Mouse (Mus musculus) testis, postnatal 10 days (tissue): ENCODE data around the gene Mapkbp1.

ENCODE experiments used
- DNase-seq: peaks from one replicate; pipeline ENCODE4 v3.0.0; 2021; ENCODE audit warnings: low spot score

Gene Mapkbp1

GRCm38 (mm10) chr2:120054771-120055552, 82.5 kb downstream of the Mapkbp1 start:
- peak; percentile 72 for DNase-seq

DNA sequence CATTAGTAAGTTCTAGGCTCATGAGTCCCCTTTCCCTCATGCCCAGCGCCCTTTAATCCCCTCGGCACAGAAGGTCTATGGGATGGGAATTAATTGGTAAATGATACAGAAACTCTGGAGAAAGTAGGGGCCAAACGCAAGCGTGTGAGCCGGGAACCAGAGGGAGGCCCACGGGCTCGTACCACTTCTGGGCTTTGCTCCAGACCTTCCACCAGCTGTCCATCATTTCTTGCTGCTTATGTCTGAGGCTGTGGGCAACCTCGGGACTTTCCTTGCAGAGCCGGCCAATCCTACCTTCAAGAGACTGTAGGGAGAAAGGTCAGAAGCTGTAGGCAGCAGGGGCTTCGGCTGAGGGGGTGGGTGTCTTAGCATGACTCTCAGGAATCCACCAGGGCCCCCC, 83.4 kb downstream of the Mapkbp1 start:
- no peak for DNase-seq

DNA sequence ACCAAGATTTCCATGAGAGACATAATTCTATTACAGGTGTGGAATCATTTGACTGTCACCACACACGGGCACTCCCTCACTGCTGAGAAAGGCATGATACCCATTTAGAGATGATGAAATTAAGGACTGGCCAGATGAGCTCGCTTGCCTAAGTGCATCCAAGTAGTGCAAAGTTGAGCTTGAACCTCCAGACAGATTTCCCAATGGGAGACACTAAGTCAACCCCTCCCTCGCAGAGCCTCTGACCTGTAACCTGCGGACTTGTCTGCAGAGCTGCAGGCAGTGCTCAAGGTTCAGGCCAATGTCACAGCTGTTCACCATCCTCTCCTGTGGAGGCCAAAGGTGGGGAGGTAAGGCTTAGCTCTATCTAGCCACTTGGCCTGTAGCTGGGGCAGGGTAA, 86.3 kb downstream of the Mapkbp1 start:
- DNase-seq: no peak

DNA sequence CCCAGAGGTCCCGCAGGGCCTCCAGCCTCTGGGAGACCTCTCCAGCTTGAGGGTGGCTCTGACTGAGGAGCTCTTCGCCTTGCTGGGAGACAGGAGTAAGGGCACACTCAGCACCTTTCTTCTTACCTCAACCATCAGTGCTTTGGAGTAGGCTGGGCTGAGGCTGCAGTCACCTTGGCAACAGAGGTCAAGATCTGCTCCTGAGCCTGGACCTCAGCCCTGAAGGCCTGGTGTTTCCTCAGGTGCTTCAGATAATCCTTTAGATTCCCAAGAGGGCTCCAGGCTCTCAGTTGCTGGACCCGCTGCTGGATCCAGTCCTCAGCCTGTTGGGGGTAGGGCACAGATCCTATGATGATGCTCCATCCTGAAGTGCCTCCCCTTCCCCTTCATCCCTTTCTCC, 87.0 kb downstream of the Mapkbp1 start:
- no peak for DNase-seq

- no peak for DNase-seq
Measured at GRCm38 (mm10) chr2:120060190-120060589, 87.7 kb downstream of the Mapkbp1 start.

GRCm38 (mm10) chr2:120060651-120061050, 88.2 kb downstream of the Mapkbp1 start:
- no peak for DNase-seq

- DNase-seq: no peak
Measured at GRCm38 (mm10) chr2:120062248-120062647, 89.7 kb downstream of the Mapkbp1 start.

DNA sequence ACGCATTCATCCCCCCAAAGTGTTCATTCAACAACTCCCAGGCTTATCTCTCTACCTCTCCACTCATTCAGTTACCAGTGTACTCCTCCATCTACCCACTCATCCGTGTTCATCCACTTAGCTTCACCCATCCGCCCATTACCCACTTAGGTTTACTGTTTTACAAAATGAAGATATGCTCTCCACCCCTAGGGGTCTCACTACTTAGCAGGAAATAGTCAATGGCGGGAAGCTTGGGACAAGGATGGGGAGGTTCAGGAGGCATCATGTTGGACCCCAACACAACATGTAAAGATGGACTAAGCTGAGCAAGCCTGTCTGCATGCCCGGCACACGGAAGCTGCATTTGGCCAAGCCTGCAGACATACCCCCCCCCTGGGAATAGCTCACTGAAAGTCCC, 92.1 kb downstream of the Mapkbp1 start:
- DNase-seq: no peak

- DNase-seq: no peak
Measured at GRCm38 (mm10) chr2:120065243-120065642, 92.7 kb downstream of the Mapkbp1 start.

GRCm38 (mm10) chr2:120066224-120066623, 93.7 kb downstream of the Mapkbp1 start:
- no peak for DNase-seq

DNA sequence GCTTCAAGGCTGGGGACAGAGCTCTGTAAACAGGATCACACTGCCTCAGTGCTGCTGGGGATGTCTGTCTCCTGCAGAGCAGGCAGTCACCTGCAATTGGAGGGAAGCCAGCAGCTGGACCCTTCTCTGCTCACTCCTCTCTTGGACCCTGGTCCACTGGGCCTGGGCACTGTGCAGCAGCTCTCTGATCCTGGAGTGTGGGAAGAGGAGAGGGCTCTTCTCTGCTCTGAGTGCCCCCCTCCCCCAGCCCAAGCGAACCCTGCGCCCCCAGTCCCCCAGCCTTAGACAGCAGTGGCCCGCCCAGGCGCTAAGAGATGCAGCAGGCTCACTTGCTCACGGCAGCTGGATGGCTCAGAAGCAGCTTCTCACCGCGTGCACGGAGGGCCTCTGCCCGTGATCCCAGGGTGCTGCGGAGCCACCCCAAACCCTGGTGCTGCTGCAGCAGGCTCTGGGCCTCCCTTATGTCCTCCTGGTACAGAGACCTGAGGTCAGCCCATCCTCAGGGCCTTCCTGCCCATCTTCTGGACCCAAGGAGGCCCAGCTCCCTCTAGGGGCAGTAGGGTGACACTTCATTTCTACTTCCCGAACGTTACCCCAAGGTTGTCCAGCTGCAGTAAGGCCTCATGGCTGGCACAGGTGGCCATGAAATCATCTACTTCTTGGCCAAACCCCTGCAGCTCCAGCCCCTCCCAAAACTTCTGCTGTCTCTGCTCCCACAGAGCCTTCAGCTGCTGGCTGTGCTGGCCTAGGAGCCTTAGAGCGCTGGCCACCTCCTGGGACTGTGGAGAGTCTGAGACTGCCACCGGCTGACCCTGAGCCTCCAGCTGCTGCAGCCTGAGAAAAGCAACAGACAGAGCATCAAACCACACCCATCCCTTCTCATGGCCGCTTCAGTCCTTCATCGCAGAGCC, 96.3 kb downstream of the Mapkbp1 start:
- DNase-seq: no peak

DNA sequence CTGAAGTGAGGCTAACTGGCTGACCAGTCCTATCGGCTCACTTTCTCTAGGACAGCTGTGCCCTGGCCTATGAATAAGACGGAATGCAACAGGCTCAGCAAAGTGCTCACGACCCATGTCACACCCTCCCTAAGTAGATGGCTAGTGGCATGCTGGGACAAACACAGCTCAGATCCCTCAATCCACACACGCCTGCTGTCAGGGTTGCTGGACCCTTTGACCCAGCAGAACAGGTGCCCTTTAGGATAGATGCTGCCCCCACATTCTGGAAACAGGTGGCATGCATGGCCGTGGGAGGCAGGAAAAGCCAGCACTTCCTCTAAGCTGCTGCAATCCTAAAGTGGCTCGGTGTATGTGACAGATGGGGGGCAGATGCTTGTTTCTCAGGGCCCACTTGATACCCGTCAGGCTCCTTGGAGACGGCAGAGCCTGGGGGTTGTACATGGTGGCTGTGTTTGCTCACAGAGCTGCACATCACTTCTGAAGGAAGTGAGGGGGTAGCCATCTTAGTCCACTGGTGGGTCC, 97.0 kb downstream of the Mapkbp1 start:
- no peak for DNase-seq

- no peak for DNase-seq
Measured at GRCm38 (mm10) chr2:120074096-120074495, 101.6 kb downstream of the Mapkbp1 start.

GRCm38 (mm10) chr2:120076076-120076705, 103.7 kb downstream of the Mapkbp1 start:
- DNase-seq: peak; percentile 72
